Mouse (Mus musculus): Measurements from ENCODE around the gene Krtap22-2.
"Not testable (repeated sequence)": the region's sequence is repeated elsewhere in the genome, so short reads cannot be mapped to it uniquely, and the experiment has no call there.

Gene Krtap22-2

GRCm38 (mm10) chr16:89010659-89011058, at the start of gene Krtap22-2:
Gene Krtap22-2, minus strand, starts transcription at chr16:89010759.
- DNase-seq (ENCODE audit: low spot score), result no peak

- DNase-seq (ENCODE audit: low spot score), result no peak
Measured at GRCm38 (mm10) chr16:89047783-89048182, 37.2 kb upstream of the Krtap22-2 start, which contains the start of gene Krtap6-5. Gene Krtap6-5, minus strand, starts transcription at chr16:89047883.

- DNase-seq (ENCODE audit: low spot score), result not testable (repeated sequence)
Measured at GRCm38 (mm10) chr16:89041372-89041771, 30.8 kb upstream of the Krtap22-2 start, which contains the start of gene Gm10228. Gene Gm10228, minus strand, starts transcription at chr16:89041472.

DNA sequence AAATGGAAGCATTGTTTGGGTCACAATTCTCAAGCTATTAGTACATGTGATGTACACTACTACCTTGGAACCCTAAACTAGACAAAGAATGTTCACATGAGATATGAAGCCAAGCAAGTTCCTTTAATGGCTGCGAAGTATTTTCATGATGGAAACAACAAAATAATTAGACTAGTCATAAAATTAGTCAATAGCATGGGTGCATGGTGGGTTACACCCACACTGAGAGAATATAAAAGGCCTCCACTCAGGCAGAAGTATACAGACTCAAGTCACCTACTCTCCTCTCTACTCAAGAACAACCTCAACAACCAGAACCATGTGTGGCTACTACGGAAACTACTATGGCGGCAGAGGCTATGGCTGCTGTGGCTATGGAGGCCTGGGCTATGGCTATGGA, 20.8 kb upstream of the Krtap22-2 start, which contains the start of gene Krtap6-1:
Krtap6-1 (plus strand) TSS at position 301 of the 400 bp plus-strand sequence.
- DNase-seq (ENCODE audit: low spot score), result not testable (repeated sequence)

GRCm38 (mm10) chr16:89014984-89015383, 4.4 kb upstream of the Krtap22-2 start, which contains the start of gene Gm10229:
Gene Gm10229, plus strand, starts transcription at chr16:89015284.
- not testable (repeated sequence) for DNase-seq (ENCODE audit: low spot score)

- DNase-seq (ENCODE audit: low spot score), result no peak
Measured at GRCm38 (mm10) chr16:89013973-89014372, 3.4 kb upstream of the Krtap22-2 start.

DNA sequence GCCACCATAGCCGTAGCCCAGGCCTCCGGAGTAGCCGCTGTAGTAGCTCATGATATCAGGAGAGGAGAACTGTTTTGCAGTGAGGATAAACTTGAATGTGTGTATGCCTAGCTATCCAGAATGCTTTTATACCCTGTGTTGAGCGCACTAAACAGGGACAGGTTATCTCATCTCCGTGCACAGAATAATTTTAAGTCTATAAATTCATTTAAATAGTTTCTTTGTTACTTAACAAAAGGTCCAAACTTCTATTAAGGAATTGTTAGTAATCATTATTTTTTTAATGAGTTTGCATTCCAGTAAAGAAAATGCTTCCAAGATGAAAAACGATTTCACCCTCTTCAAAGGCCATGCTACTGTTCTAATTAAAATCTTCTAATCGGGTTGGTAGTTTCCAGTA, 47.8 kb downstream of the Krtap22-2 start, which contains the start of gene Krtap16-3:
Krtap16-3 (minus strand) TSS at position 101 of the 400 bp plus-strand sequence.
- no peak for DNase-seq (ENCODE audit: low spot score)
